Mouse (Mus musculus): ENCODE data around the gene Hoxc13. TPM values are rescaled to one million over a fixed set of nuclear protein-coding genes. Genes with fewer than 3 reads are reported as not detected.

Gene Hoxc13
- total RNA-seq, 2 experiments from 2014 or later: not detected

DNA sequence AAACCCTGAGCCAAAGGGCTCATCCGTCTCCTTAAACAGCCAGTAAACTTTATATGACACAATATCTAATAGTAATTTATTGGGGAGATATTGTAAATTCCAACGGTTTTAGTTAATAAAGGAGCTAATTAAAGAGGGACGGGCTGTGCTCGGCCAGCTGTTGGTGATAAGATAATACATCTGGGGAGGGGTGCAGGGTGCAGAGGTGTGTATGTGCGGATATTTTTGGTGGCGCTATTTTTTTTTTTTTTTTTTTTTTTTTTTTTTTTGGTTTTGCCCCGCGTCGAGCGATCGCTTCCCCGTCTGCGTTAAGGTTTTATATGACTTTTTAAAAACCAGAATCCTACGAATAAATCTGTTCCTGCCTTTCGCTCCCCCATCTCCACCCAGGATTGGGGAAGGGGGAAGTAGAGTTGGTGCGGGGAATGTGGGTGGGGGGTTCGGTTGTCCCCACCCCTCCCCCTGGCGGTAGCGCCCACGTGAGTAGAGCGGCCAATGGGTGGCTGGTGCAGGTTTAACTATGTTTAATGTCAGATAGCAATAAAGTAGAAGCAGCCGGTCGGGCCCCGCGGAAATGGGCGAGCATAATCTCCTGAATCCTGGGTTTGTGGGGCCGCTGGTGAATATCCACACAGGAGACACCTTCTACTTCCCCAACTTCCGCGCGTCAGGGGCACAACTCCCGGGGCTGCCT is 15.5 kb downstream of the Hoxc13 start, which contains the start of gene Hoxc12:
Hoxc12 (plus strand) TSS at position 479 of the 694 bp plus-strand sequence.
- no peak for DNase-seq (ENCODE audit: low spot score in 2 of 2)

GRCm38 (mm10) chr15:102937036-102937666 is 16.2 kb downstream of the Hoxc13 start:
- no peak for DNase-seq (ENCODE audit: low spot score in 2 of 2)

DNA sequence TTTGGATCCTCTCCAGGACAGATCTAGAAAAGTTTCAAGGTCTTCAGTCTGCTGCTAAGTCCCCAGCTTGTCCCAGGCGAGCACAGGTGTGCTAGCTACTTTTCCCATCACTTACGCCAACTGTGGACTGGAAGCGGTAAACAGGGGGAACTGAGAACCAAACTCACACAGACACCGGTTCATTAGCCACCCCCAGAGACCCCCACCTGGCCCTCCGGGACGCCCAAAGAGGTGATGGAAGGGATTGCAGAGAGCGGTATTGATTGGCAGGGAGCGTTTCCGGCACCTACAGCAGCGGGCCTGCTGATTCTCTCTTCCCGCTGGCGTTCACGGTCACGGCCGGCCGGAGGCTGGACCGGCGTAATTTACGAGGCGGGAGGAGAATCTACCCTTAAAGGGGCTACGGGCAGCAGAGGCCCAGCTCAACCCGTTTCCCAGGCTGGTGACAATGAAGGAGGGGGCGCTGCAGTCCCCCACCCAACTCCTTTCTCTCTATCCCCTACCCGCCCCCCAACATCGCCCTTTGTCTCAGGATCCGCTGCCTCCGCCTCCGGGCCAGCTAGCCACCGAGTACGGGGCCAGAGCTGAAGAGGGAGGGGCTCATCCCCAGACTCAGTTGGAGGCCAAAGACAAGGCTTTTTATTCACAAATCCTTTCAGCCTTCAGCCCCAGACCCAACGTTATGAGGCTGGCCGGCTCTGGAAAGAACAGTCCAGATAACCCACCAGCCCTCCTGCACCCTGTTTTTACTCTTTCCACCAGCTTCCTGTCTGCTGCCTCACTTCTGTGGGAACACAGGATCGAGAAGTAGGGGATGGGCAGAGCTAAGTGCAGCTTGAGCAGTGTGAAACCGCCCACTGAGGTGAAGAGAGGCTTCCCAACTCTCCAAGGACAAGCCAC is 18.6 kb downstream of the Hoxc13 start:
- DNase-seq (ENCODE audit: low spot score in 2 of 2): no peak

DNA sequence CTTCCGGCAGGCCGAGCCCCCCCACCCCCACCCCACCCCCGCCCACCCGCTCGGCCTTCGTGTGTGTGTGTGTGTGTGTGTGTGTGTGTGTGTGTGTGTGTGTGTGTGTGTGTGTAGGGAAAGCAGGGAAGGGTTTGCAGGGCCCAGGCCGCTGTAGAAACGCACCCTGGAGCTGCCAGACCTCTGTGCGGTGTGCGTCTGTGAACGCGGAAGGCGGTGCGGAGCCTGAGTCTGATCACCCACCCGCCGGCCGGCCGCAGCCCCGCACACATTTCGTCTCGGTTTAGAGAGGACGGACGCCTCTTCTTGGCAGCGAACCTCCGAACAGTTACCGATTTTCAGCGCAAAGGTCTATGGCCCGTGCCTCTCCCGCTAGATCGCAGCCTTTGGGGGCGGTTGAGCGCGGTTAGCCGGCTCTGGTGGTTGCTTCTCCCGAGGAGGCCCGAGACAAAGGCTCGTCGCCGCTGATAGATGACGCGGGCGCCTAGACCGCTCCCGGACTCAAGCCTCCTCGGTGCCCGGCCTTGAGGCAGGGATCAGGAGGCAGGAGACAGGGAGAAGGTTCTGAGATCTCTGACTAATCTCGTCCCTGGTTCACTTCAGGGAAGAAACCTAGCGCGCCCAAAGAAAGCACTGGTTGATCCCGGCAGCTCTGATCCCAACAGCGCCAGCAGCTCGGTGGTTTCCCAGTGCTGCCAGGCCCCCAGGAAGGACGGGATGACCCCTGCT is 22.0 kb downstream of the Hoxc13 start:
- DNase-seq (ENCODE audit: low spot score in 2 of 2): no peak

DNA sequence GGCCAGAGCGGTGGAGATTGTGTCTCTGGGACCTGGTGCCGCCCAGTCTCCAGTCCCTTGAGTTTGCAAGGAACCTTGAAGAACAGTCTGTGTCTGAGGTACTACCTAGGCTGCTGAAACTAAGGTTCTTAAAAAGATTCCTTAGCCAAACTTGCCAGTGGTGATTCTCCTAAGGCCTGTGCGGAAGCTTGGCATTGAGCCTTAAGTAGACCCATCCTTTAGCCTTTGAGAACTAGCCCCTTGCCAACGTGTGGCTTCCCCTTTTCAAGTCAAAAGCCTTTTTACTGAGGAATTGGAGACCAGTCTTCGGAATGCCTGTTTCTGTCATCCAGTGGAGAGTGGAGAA is 22.5 kb downstream of the Hoxc13 start:
- DNase-seq (ENCODE audit: low spot score in 2 of 2): no peak

- DNase-seq (ENCODE audit: low spot score in 2 of 2): no peak
These were observed 24.5 kb downstream of the Hoxc13 start for GRCm38 (mm10) chr15:102945185-102946077.

DNA sequence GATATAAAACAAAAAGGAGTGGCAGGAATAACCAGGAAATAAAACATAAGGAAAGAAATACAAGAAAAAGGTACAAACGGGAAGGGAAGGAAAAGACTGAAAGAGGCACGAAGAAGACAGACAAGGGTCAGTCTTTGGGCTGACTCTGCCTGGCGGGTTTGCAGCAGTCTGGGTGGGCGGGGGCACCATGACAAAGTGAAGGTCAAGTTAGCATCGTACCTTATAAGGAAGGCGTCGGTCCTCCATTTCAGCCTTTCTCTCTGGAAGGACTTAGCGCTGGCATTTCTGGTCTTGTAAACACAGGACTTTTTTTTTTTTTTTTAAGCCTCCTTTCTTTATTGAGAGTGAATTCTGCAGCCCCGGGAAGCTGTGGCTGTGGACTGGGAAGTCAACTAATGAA is 26.4 kb downstream of the Hoxc13 start:
- DNase-seq (ENCODE audit: low spot score in 2 of 2): no peak

DNA sequence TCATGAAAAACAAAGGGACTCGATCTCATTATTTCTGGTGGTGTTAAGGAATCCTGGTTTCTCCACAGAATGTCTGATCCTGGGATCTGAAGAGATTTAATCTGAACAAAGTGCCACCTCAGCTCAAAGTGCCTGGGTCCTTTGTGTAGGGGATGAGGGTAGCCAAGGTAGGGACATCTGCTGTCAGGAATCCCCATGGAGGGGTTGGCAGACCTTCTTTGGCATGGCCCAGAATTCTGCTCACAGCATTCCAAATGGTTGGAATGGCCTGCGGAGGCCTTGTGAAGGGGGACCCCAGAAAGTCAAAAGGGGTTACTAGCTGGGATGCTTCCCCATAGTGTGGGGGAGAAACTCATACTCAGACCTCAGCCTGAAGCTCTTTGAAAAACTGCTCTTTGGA is 27.9 kb downstream of the Hoxc13 start:
- DNase-seq (ENCODE audit: low spot score in 2 of 2): no peak

DNA sequence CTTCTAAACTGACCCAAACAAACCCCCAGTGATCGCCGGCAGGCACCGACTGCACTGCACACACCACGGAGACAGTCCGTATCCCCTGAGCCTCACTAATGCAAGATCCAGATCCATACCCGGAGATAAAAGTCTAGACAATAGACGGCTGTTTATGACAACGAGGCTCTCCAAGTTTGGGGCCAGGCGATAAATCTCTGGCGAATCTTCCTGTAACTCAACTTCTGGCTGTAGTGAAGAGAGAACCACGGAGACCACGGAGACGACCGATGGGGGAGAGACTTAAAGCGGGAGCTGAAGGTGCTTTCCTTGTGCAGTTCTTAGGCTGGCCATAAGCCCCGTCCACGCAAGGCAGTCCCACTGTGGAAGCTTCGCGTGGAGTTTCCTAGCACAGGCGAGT is 28.8 kb downstream of the Hoxc13 start:
- no peak for DNase-seq (ENCODE audit: low spot score in 2 of 2)

- DNase-seq (ENCODE audit: low spot score in 2 of 2): no peak
These were observed 30.0 kb downstream of the Hoxc13 start for GRCm38 (mm10) chr15:102950877-102951276.

DNA sequence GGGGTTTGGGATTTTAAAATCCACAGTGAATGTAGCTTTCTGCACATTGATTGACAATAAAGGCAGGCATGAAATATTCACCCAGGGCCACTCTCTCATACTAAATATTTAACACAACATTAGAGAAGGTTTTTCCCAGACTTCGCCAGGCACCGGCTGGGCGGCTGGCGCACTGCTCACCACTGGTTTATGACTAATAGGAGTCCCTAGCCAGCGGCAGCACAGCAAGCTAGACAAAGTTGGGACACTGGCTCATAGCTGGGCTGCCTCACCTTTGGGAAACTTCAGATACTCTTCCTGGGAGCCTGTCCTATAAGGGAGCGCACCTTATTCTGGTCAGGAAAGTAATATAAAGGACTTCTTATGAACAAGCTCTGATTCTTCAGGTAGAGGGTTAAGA is 32.7 kb downstream of the Hoxc13 start:
- DNase-seq (ENCODE audit: low spot score in 2 of 2): no peak

- no peak for DNase-seq (ENCODE audit: low spot score in 2 of 2)
These were observed 33.5 kb downstream of the Hoxc13 start, which contains the start of gene Hoxc11 for GRCm38 (mm10) chr15:102954192-102955006. Hoxc11 (plus strand) TSS chr15:102954427.

DNA sequence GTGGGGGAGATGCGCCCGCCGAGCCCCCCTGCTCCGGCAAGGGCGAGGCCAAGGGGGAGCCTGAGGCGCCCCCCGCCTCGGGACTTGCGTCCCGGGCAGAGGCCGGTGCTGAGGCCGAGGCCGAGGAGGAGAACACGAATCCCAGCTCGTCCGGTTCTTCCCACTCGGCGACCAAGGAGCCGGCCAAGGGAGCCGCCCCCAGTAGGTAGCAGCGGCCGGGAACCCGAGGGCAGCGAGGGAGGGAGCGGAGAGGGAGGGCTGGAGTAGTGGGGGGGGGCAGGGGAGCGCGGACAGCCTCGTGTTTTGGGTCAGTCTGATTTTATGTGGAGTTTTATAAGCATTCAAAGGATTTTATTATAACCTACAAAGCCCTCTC is 34.1 kb downstream of the Hoxc13 start:
- no peak for DNase-seq (ENCODE audit: low spot score in 2 of 2)

- no peak for DNase-seq (ENCODE audit: low spot score in 2 of 2)
These were observed 35.1 kb downstream of the Hoxc13 start for GRCm38 (mm10) chr15:102955833-102956640.

DNA sequence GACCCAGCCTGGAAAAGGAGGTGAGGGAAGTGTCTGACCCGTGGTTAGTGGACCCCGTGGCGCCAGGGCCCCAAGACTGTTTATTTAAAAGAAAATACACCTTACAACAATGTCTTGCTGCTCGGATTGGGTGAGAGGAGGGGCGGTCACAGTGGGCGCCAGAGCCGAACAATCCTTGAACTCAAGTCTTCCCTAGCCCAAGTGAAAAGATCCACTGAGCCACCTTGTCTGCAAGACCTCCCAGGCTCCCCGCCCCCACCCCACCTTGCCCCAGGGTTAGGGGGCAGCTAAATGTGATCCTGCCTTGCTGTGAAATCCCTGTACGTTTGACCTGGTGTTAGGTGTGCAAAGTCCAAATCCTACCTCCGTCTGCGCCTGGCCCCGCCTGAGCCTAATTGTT is 36.0 kb downstream of the Hoxc13 start:
- no peak for DNase-seq (ENCODE audit: low spot score in 2 of 2)

DNA sequence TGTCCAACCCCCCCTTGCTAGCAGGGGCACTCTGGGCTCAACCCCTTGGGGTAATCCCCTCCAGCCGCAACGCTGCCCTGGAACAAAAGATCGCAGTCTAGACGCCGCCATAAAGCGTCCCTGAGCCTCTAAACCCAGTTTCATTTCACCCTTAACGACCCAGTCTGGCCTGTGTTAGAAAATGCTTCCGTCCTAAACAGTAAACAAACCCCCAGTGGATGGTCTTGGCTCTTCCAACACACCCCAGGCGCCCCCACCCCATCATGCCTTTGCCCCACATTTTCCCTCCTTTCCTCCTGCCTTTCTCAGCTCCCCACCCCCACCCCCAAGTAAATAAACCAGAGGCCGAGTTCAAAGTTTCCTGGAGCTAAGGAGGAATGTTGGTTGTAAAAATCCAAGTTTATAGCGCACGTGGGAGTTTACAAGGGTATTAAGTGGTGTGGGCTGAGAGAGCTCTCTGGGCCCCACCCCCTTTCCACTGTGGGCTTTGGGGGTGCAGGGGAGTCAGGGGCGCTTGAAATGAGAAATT is 38.8 kb downstream of the Hoxc13 start:
- no peak for DNase-seq (ENCODE audit: low spot score in 2 of 2)

DNA sequence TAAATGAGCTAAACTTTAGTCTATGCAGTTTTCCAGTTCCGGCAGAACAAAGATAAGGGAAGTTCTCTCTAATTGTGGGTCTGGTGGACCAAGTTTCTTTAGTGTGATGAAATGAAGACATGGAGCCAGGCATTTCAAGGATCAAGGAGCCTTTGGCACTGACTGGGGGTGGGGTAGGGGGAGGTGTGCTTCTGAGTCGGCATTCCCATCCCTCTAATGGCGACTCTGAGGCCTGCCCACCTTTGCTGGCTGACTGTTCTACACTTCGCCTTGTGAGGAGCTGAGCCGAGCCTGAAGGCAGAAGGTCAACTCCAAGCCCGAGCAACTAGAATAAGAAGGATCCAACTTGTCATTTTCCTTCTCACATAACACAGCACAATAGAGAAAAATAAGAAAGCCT is 40.8 kb downstream of the Hoxc13 start:
- DNase-seq (ENCODE audit: low spot score in 2 of 2): no peak

- DNase-seq (ENCODE audit: low spot score in 2 of 2): no peak
These were observed 41.6 kb downstream of the Hoxc13 start for GRCm38 (mm10) chr15:102962492-102962891.
